Mouse (Mus musculus) embryonic facial prominence, embryonic 10.5 days (tissue): ENCODE data around the gene Gm9732. TPM values are rescaled to one million over a fixed set of nuclear protein-coding genes. Genes with fewer than 3 reads are reported as not detected.
"Not testable (repeated sequence)": the region's sequence is repeated elsewhere in the genome, so short reads cannot be mapped to it uniquely, and the experiment has no call there.

ENCODE experiments used
- DNase-seq: peaks from one replicate; pipeline ENCODE4 v3.0.0-alpha.2; 2017; ENCODE audit warnings: low spot score
- H3K27ac ChIP-seq: fragments of 300-500 bp; sonication (generic); replicated peaks from 2 replicates; pipeline ENCODE4 v1.5.1; 2016; ENCODE audit warnings: mild to moderate bottlenecking
- H3K27me3 ChIP-seq: fragments of 300-500 bp; sonication (generic); replicated peaks from 2 replicates; pipeline ENCODE4 v1.6.1; 2016; ENCODE audit warnings: low read depth, mild to moderate bottlenecking; ENCODE audit not compliant: poor library complexity, severe bottlenecking
- H3K36me3 ChIP-seq: fragments of 300-500 bp; sonication (generic); replicated peaks from 2 replicates; pipeline ENCODE4 v1.6.1; 2016; ENCODE audit warnings: mild to moderate bottlenecking, moderate library complexity
- H3K4me1 ChIP-seq: fragments of 300-500 bp; sonication (generic); 2 replicates; pipeline ENCODE4 v1.6.1; 2016
- H3K4me3 ChIP-seq: fragments of 300-500 bp; sonication (generic); 2 replicates; pipeline ENCODE4 v1.5.1; 2016; ENCODE audit warnings: mild to moderate bottlenecking, moderate library complexity
- H3K9me3 ChIP-seq: fragments of 300-500 bp; sonication (generic); 2 replicates; pipeline ENCODE4 v1.6.1; 2016; ENCODE audit warnings: mild to moderate bottlenecking
- whole genome bisulfite sequencing: fragments of 180-500 bp; shearing (Covaris S2); methylation state at CpG from one replicate; pipeline ENCODE4 v1.1.7; 2016; 5-methylcytosine and 5-hydroxymethylcytosine counted together
- polyA plus RNA-seq: library from polyadenylated mRNA; unstranded; fragments of >200 nt; fragmentation: Nextera tagmentation; extraction: Ambion mirVana; gene quantifications from 2 replicates; pipeline ENCODE4 v1.2.1, GENCODE M21; 2016

The Gm9732 gene
- polyA plus RNA-seq, 1 experiment from 2014 or later, result not detected

DNA sequence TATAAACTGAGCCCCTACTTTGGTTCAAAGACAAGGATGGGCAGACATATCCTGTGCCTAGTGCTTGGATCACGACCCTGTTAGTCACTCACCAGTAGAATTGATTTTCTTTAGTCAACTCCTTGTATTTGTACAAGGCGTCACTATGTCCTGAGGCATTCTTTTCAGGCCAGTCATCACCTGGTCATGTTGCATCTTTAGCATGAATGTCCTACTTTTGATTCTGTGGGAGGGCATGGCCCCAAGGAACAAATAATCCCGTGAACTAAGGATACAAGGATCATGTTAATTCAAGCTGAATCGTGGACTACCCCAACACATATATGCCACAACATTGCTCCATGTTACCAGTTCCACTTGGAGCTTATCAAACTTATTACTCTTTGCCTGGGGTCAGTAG, 3.3 kb downstream of the Gm9732 start:
- WGBS, result 78% methylated on average over 4 of the region's 4 CpGs
- not testable (repeated sequence) for H3K27me3 ChIP-seq, H3K9me3 ChIP-seq, H3K4me1 ChIP-seq, H3K36me3 ChIP-seq, H3K27ac ChIP-seq, H3K4me3 ChIP-seq
- DNase-seq, result peak; percentile 5

DNA sequence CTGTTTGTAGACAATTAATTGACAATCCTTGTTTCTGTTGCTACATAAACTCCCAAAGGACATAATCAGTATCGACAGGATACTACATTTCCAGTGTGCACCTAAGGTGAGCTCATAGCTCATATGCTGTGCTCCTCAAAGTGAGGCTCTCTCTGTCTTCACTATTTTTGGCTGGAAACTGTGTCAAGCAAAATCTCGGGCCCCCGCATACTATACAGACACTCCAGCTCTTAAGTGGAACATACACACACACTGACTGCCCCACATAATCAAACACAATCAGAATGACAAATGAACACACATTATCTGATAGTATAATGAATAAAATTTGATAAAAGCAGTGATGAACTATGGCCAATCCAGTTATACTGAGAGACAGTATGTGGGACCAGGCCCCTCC, 3.8 kb downstream of the Gm9732 start:
- not testable (repeated sequence) for H3K27ac ChIP-seq, H3K9me3 ChIP-seq, H3K27me3 ChIP-seq, H3K4me1 ChIP-seq, H3K36me3 ChIP-seq, H3K4me3 ChIP-seq
- 88% methylated on average over 3 of the region's 3 CpGs for WGBS
- DNase-seq, result peak; percentile 5

DNA sequence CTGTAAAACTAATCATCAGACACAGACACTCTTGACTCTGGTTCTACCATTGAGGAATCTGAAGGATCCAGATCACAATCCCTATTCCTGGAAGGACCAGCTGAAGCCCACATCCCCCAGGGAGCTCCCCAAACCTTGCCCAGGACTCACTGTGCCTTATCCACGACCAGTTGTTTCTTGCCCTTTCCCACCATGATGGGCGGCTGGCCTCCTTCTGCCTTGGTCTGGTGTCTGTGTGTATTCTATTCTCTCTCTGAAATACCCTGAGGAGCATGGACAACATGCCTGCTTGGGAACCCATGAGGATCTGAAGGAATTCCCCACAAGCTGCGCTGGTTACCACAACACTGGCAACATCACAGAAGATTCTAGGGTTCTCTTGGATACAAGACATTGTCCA, 18.7 kb downstream of the Gm9732 start, which contains the start of gene Gm8127:
Gene Gm8127 (minus strand): TSS at position 330 of the 400 bp plus-strand sequence.
- not testable (repeated sequence) for DNase-seq
- WGBS, result 86% methylated on average over 3 of the region's 3 CpGs

DNA sequence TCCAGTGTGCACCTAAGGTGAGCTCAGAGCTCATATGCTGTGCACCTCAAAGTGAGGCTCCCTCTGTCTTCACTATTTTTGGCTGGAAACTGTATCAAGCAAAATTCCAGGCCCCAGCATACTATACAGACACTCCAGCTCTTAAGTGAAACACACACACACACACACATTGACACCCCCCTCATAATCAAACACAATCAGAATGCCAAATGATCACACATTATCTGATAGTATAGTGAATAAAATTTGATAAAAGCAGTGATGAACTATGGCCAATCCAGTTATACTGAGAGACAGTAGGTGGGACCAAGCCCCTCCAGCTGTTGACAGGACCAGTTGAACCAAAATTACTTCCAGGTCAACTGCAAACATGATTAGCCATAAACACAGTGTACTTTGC, 44.7 kb downstream of the Gm9732 start:
- not testable (repeated sequence) for H3K27me3 ChIP-seq, DNase-seq, H3K4me3 ChIP-seq

More for the DNA sequence above, 18.7 kb downstream of the Gm9732 start, which contains the start of gene Gm8127:
- H3K4me1 ChIP-seq, H3K36me3 ChIP-seq, H3K4me3 ChIP-seq, H3K27ac ChIP-seq, H3K9me3 ChIP-seq, H3K27me3 ChIP-seq: not testable (repeated sequence)

DNA sequence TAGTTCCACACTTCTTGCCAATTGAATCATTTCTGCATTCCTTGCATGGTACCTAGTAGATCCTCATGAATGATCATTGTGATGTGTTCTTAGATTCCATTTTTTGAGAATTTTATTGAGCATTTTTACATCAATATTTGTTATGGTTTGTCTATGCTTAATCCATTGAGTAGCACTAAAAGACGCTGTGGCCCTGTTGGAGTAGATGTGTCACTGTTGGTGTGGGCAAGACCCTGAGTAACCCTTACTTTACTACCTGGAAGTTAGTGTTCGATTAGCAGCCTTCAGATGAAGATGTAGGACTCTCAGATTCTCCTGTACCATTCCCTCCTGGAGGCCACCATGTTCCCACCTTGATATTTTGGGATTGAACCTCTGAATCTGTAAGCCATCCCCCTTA, 53.8 kb downstream of the Gm9732 start:
- H3K4me3 ChIP-seq, H3K9me3 ChIP-seq, DNase-seq, H3K4me1 ChIP-seq, H3K27ac ChIP-seq, H3K27me3 ChIP-seq, H3K36me3 ChIP-seq: not testable (repeated sequence)
- WGBS, result 86% methylated on average over 2 of the region's 2 CpGs

More for the DNA sequence above, 44.7 kb downstream of the Gm9732 start:
- H3K4me1 ChIP-seq, H3K36me3 ChIP-seq, H3K27ac ChIP-seq, H3K9me3 ChIP-seq: not testable (repeated sequence)

DNA sequence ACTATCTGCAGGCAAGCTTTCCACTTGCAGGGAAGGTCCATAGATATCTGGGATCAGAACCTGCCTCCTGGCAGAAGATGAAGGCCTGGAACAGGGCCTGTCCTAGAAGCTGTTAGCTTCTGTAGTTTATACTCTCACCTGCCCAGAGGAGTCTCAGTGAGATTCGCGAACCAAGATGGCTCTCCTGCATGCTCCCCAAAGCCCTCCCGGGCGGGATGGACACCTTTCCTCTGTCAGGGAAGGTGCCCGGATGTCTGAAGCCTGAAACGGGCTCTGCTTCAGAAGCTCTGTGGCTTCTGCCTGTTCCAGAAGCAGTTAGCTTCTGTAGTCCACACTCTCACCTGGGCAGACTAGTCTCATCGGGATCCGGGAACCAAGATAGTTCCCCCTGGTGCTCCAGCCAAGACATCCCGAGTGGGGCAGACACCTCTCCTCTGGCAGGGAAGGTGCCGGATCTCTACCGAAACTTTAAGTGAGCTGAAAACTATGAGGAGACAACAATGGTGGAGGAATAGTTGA, 56.6 kb downstream of the Gm9732 start:
- not testable (repeated sequence) for H3K9me3 ChIP-seq, H3K36me3 ChIP-seq, H3K4me3 ChIP-seq, H3K27me3 ChIP-seq, H3K4me1 ChIP-seq, H3K27ac ChIP-seq
- peak; percentile 7 for DNase-seq
- WGBS, result 92% methylated on average over 11 of the region's 11 CpGs

GRCm38 (mm10) chr14:43337646-43338045, 62.8 kb downstream of the Gm9732 start:
- not testable (repeated sequence) for H3K9me3 ChIP-seq
- WGBS, result 71% methylated on average over 1 of the region's 1 CpGs

GRCm38 (mm10) chr14:43347711-43348110, 72.9 kb downstream of the Gm9732 start, which contains the start of gene 1700001F09Rik:
Gene 1700001F09Rik, minus strand, starts transcription at chr14:43347811.
- H3K36me3 ChIP-seq, result not testable (repeated sequence)

More at GRCm38 (mm10) chr14:43337646-43338045, 62.8 kb downstream of the Gm9732 start:
- not testable (repeated sequence) for H3K4me1 ChIP-seq, H3K4me3 ChIP-seq, H3K27ac ChIP-seq, H3K27me3 ChIP-seq, H3K36me3 ChIP-seq, DNase-seq

DNA sequence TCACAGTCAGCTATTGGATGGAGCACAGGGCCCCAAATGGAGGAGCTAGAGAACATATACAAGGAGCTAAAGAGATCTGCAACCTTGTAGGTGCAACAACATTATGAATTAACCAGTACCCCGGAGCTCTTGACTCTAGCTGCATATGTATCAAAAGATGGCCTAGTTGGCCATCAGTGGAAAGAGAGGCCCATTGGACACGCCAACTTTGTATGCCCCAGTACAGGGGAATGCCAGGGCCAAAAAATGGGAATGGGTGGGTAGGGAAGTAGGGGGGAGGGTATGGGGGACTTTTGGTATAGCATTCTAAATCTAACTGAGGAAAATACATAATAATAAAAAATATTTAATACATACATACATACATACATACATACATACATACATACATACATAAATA, 78.1 kb downstream of the Gm9732 start:
- not testable (repeated sequence) for DNase-seq, H3K27ac ChIP-seq, H3K4me3 ChIP-seq, H3K4me1 ChIP-seq, H3K27me3 ChIP-seq, H3K9me3 ChIP-seq, H3K36me3 ChIP-seq
- WGBS, result 80% methylated on average over 2 of the region's 2 CpGs

More at GRCm38 (mm10) chr14:43347711-43348110, 72.9 kb downstream of the Gm9732 start, which contains the start of gene 1700001F09Rik:
- not testable (repeated sequence) for DNase-seq, H3K27ac ChIP-seq, H3K4me3 ChIP-seq, H3K27me3 ChIP-seq, H3K9me3 ChIP-seq, H3K4me1 ChIP-seq

Other genes starting within 250 kb of the Gm9732 start
- gene Gm8094, start 198.4 kb upstream of the Gm9732 start, polyA plus RNA-seq, result not detected in 2 replicates
- gene Gm8104, start 174.4 kb upstream of the Gm9732 start, polyA plus RNA-seq, result not detected in 2 replicates
- gene Gm7233, start 95.2 kb upstream of the Gm9732 start, polyA plus RNA-seq, result not detected in 2 replicates
- gene Gm8122, start 39.7 kb upstream of the Gm9732 start, polyA plus RNA-seq, result not detected in 2 replicates
- gene Gm8126, start 16.4 kb upstream of the Gm9732 start, polyA plus RNA-seq, result not detected in 2 replicates
- not detected in 2 replicates for gene Gm8127, start 18.8 kb downstream of the Gm9732 start, polyA plus RNA-seq
- gene 1700001F09Rik, start 72.8 kb downstream of the Gm9732 start, polyA plus RNA-seq, result not detected in 2 replicates
- gene Gm8138, start 141.3 kb downstream of the Gm9732 start, polyA plus RNA-seq, result not detected in 2 replicates